Mouse (Mus musculus) erythroid progenitor cell, adult 5-6 weeks (primary cell): Measurements from ENCODE around the gene Gcdh. TPM values are rescaled to one million over a fixed set of nuclear protein-coding genes. Genes with fewer than 3 reads are reported as not detected.
A peak's percentile ranks its signal among the peaks of the same experiment; 100 is the strongest.
"Not testable (repeated sequence)": the region's sequence is repeated elsewhere in the genome, so short reads cannot be mapped to it uniquely, and the experiment has no call there.

Experiments
- ATAC-seq: replicated peaks from 2 replicates; pipeline ENCODE4 v1.8.0; 2016; ENCODE audit warnings: moderate number of reproducible peaks, mild to moderate bottlenecking, moderate TSS enrichment, inconsistent platforms; ENCODE audit not compliant: poor library complexity, low FRiP score, severe bottlenecking
- total RNA-seq, 2 experiments: library from RNA; stranded (forward) in 1 of 2; stranded (reverse) in 1 of 2; fragments of 150-400 nt in 1 of 2; fragments of 186-747, 209-891 nt in 1 of 2; gene quantifications; 2 replicates each; pipeline versions ENCODE4 v1.2.3 to v1.2.4; 2015 to 2017; ENCODE audit warnings: low replicate concordance in 2 of 2

Gcdh gene
- total RNA-seq, 2 experiments from 2014 or later = 22.8 to 36.9 TPM

DNA sequence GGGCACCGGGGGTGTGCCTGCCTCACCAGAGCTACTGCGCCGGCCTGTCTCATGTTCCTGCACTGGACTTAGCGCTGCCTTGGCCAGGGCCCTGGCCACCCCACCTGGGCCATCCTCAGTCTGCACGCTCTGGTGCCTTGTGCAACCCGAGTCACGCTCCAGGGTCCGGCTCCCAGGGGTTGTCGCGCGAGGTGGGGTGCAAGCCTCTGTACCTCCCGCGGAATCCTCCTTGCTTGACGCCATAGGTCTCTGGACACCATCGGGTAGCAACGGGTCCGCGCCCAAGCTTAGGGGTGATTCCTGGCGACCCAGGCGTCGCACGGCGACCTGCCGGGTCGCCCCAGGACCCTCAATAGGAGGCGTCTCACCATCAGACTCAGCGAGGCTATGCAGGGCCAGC, 18.7 kb upstream of the Gcdh start:
- no peak for ATAC-seq

DNA sequence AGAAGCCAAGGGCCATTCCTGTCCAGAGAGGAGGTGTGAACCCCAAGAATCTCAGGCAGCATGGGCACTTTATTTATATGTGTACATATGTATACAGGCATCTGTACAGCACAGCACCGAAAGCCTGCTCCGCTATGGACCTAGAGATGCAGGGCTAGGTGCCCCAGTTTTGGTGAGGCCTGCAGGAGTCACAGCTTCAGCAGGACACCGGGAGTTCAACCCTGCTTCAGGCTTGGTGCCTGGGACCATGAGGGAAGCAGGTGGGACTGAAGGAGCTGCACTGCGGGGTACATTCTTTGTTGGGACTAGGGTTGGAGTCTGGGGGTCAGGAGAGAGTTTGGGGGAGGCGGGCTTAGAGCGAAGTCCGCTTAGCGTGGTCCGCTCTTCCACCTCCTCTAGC, 18.1 kb upstream of the Gcdh start:
- ATAC-seq = no peak

DNA sequence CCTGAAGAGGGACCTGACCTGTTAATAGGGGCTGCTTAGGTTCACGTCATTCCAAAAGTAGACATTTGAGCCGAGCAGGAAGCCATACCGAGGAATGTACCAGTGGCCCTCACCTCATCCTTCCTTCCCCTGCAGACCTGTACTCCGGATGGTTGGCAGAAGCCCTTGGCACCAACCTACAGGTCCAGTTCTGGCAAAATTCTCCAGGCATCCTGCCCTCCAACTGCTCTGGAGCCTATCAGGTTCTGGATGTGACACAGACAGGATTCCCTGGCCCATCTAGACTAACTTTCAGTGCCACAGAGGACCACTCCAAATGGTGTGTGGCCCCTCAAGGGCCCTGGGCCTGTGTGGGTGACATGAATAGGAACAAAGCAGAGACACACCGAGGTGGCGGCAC, 16.8 kb upstream of the Gcdh start:
- no peak for ATAC-seq

DNA sequence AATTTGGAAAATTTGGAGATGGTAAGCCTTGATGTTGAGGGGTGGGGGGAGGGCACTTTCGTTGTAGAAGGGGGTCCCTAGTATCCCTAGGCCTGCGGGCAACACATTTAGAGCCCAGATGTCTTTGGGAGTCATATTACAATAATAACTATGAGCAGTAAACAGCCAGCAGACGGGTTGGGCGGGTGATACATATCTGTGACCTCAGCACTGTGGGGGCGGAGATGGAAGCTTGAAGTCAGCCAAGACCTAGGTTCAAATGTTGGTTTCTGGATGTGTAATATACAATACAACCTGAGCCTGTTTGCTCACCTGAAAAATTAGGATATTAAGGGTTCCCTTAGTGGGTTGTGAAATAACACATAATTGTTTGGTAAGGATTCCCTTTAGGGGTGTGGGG, 16.2 kb upstream of the Gcdh start:
- peak; percentile 46 for ATAC-seq

DNA sequence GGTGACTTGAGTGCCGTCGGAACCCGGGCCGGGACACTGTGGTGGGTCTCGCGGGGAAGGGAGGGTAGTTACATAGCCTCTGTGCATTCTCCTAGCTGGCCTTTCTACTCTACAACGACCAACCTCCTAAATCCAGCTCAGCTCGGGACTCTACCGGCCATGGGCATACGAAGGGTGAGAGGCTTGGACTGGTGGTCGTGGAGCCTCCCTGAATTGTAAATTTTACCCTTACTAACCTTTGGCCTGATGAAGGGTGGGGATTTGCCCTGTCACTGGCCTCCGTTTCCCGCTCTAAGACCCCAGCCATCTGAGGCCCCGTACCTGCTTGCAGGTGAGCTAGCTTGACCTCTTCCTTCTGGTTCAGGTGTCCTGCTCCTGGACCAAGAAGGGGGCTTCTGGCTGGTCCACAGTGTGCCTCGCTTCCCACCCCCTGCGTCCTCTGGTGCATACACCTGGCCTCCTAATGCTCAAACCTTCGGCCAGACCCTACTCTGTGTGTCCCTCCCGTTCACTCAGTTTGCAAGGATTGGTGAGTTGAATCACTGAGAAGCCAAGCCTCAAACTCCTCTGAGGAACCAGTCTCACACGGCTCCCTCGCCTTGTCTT, 15.5 kb upstream of the Gcdh start:
- no peak for ATAC-seq

DNA sequence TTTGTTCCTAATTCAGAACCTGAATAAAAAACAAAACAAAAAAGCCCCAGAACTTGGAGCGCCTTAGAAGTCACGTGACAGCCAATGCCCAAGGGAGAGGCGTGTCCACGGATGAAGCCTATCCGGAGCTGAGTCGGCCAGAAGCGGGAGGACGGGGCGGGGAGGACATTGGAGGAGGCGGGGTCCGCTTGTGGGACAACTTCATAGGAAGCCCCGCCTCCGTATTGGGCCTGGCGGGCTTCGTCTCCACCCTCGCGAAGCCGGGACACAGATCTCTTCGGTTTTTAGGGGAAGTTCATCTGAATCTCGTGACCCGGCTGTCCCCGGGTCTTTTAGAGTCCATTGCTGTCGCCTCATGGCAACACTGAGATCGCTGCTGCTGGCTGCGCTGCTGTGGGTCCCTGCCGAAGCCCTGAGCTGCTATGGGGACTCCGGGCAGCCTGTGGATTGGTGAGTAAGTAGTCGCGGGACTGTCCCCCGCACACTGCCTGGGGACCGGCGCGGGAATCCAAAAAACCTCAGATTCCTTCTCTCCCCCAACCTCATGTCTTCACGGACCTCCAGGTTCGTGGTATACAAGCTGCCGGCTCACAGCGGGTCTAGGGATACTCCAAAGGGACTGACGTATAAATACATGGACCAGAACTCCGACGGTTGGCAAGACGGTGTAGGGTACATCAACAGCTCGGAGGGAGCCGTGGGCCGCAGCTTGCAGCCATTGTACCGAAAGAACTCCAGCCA, 14.9 kb upstream of the Gcdh start, which contains the start of gene Dnase2a:
Gene Dnase2a, plus strand, starts transcription at position 140 of the 741 bp plus-strand sequence.
- ATAC-seq = peak; percentile 84

DNA sequence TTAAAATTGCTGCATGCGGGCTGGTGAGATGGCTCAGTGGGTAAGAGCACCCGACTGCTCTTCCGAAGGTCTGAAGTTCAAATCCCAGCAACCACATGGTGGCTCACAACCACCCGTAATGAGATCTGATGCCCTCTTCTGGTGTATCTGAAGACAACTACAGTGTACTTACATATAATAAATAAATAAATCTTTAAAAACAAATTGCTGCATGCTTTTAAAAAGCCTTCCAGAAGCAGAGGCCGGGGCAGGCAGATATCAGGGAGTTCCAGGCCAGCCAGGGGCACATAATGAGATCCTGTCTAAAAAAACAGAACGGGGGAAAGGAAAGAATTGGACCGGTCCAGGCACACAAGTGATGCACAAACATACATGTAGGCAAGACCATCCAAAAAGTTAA, 14.3 kb upstream of the Gcdh start:
- ATAC-seq = not testable (repeated sequence)

DNA sequence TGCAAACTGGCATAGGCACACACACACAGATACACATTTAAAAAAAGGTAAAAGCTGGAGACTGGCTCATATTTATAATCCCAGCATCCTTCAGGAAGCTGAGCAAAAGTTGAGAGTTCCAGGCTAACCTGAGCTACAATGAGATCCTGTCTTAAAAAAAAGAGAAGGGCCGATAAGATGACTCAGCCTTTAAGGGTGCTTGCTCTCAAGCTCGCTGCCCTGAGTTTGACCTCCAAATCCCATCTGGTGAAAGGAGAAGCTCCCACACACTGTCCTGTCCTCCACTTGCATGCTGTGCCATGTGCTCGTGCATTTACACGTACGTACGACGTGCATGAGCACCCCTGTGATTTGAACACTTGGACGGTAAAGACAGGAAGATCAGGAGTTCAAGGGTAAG, 13.8 kb upstream of the Gcdh start:
- ATAC-seq = no peak

DNA sequence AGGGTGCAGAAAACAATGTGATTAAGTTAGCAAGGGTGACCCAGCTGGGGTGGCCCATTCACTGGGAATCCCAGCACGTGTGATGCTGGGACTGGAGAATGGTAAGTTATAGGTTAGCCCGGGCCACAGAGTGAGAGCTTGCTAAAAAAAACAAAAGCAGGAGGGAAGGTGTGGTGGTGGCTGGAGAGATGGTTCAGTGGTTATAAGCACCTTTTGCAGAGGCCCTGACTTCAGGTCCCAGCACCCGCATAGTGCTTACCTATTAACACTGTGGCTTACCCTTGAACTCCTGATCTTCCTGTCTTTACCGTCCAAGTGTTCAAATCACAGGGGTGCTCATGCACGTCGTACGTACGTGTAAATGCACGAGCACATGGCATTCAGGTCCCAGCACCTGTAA, 13.3 kb upstream of the Gcdh start:
- ATAC-seq = no peak

DNA sequence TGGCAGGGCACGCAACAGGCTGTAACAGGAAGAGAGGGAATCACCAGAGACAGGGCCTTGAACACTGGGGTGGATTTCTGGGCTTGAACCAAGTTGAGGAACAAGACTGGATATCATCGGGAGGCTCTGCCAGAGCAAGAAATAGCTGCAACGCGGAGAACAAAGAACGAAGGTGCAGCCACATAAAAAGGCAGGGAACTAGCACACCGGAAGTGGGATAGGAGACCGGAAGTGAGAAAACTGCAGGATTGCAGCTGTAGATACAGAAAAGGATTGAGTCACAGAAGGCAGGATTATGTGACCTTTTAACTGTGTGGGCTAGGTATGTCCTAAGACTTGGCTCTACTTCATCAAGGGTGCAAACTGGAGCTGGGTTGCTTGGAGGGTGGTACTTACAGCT, 10.6 kb upstream of the Gcdh start:
- no peak for ATAC-seq

DNA sequence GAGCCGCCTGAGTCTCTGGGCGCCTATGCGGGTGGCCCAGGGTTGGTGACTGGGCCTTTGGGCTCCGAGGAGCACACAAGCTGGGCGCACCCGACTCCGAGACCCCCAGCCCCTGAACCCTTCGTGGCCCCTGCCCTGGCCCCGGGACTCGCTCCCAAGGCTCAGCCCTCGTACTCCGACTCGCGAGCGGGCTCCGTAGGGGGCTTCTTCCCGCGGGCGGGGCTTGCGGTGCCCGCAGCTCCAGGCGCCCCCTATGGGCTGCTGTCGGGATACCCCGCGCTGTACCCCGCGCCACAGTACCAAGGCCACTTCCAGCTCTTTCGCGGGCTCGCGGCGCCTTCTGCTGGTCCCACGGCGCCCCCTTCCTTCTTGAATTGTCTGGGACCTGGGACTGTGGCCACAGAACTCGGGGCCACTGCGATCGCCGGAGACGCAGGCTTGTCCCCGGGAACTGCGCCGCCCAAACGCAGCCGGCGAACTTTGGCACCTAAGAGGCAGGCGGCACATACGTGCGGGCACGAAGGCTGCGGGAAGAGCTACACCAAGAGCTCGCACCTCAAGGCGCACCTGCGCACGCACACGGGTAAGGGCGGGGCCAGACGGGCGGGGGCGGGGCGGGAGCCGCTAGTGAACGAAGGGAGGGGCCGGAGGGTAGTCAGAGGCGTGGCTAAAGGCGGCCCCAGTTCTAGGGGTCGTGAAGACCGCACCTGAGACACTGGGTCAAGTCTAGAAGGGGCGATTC, 9.4 kb upstream of the Gcdh start:
- ATAC-seq = peak; percentile 64

DNA sequence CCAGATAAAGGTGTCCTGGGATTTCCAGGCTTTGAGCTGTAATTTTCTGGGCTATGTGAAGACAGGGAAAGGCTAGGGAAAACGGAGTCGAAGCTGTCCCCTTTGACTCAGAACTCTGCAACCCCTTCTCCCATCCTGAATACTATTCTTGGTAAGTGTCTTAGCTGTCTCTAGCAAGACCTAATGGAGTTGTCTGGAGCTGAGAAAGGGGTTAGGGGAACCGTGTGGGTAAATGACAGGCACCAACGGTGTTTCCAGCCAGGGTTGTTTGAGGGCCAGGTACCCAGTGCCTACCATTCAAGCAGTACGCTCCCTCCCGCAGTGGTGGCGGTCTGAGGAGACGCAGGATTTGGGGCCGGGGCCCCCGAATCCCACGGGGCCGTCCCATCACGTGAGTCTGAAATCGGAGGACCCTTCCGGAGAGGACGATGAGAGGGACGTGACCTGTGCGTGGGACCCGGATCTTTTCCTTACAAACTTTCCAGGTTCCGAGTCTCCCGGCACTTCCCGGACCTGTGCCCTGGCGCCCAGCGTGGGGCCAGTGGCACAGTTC, 8.7 kb upstream of the Gcdh start:
- ATAC-seq = no peak

DNA sequence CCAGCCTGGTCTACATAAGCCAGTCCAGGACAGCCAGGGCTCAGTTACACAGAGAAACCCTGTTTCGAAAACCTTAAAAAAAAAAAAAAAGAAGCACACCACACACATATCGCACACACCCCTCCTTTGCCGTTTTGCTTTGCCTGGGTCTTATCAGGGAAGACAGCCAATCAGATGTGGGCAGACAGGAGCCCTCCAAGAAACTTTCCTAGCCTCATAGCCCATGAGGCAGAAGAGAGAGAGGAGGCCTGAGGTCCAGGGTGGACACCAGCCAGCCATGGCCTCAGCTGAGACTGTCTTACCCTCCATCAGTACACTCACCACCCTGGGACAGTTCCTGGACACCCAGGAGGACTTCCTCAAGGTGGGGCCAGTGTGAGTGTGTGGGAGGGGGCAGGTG, 8.0 kb upstream of the Gcdh start, which contains the start of gene Klf1:
Gene Klf1, plus strand, starts transcription at position 177 of the 400 bp plus-strand sequence.
- ATAC-seq = peak; percentile 75

DNA sequence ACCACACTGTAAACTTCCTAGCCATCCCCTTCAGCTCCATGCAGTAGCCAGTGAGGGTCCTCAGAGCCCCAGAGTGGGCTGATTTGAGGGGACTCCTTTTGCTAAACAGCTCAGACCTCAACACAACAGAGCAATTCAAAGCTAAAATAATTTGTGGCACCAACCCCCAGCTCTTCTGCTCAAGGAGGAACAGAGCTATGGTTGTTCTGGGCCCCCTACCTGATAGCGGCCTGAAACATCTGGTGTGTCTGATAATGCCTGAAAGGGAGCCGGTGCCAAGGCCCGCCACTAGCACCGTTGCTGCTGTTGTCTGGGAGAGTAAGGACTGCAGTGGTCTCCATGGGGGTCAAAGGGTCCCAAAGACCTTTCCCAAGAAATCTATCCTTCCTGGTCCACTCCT, 7.3 kb upstream of the Gcdh start:
- peak; percentile 78 for ATAC-seq

DNA sequence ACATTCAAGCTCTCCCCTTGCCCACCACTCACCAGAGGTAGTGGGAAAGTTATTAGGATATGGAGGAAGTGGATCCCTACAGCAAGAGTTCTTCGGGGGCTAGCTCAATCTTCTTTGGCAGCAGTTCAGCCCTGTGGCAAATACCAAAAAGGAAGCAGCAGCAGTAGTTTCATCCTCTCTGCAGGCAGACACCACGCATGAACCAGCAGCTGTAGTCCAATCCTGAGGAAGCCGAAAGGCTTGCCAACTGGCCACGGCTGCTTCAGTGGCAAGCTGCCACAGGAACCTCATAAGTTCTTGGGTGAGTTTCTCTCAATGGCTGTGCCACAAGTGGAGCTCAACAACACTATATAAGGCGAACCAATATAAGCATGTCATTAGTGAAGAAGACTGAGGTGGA, 2.2 kb upstream of the Gcdh start:
- no peak for ATAC-seq

DNA sequence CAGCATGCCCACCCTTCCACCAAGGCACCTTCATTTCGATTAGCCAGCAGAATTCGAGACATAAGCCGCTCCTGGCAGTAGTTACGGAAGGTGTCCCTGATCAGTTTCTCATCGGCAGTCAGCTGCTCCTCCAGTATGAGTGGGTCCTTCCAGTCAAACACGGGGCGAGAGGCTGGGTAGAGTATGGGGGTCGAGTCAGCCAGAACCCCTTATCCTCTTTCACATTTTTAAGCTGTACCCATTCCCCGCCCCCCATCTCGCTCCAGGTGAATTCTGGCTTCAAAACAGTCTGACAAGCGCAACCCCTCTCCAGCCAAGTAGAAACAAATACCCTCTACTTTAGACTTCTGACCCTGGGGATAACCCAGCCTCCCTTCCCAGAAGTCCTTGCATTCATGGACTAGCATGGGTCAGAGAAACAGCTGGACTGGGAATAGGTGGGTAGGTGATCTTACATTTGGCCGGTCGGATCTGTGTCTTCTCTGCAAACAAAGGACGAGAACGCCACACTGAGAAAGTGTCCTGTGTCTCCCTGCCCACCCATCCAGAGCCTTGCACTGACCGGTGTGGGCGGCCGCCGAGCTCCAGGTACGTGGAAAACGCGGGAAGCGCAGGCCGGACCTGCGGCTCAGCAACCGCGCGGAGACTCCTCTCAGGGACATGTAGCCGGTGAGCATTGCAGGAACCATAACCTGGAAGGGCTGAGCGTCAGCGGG, 570 bp downstream of the Gcdh start:
- peak; percentile 59 for ATAC-seq

DNA sequence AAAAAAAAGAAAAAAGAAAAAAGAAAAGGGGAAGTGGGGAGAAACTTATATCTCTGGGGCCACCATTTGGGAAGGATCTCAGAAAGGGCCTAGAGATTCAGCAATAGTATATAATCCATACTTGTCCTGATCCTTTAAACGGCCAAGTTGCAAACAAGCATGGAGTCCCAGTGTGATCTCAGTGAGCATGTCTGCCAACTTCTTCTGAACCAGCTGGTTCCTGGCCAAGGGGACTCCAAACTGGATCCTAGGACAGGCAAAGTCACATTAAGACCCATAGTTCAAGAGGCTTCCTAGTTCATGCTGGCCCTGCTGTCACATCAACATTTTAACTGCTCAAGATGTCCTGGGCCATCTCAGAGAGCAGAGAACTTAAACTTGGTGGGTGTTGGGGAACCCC, 4.6 kb downstream of the Gcdh start:
- no peak for ATAC-seq

DNA sequence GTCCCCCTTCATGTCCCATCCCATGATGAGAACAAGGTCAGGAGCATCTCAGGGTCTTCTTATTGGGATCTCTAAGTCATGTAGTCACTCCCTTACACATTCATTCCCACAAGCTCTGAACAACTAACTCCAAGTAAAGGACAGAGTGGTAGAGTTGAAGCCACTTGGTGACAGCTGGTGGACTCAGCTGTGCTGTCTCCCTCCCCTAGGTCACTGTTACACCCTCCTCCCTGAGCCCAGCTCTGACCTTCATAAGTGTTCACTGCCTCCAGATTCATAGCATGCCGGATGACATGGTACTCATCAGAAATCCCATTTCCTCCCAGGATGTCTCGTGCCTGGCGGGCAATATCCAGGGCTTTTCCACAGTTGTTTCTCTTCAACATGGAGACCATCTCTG, 5.4 kb downstream of the Gcdh start:
- ATAC-seq = no peak

DNA sequence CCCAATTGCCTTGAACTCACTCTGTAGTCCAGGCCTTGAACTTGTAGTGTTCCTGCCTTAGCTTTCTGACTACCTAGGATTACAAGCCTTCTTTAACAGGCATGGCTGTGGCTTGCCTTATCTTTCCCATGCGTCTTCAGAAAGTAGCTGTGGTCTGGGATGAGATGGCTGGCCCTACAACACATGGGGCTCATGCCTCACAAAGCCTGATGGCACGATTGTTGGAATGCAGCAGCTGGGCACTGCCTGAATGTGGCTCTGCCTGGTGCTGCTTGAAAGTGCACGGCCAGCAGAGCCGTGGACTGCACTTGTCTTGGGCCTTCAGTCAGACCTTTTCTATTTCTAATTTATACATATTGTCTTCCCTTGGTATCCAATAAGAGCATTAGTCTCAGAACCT, 9.0 kb downstream of the Gcdh start:
- ATAC-seq = no peak

DNA sequence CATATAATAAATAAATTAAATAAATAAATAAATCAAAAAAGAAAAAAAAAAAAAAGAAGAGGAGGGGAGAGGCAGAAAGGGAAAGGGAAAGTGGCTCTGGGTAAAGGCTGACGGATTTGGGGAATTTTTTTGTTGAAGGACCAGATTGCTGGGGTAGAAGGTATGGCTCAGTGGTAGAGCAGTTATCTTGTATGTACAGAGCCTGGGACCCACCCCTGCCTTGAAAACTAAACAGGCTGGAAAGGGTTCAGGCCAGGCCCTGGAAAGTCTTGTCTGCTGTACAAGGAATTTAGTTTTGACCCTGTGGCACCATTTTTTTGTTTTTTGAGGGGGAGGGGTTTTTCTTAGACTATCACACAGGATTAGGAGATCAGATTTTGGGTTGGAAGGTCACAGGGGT, 14.8 kb downstream of the Gcdh start:
- ATAC-seq = peak; percentile 74
